Mouse (Mus musculus) forebrain, embryonic 14.5 days (tissue): ENCODE results near the gene Xlr5a. TPM values are rescaled to one million over a fixed set of nuclear protein-coding genes. Genes with fewer than 3 reads are reported as not detected.
"Not testable (repeated sequence)": the region's sequence is repeated elsewhere in the genome, so short reads cannot be mapped to it uniquely, and the experiment has no call there.

Experiments
- ATAC-seq: fragments of 200-750 bp; cut with Nextera tagmentation; 2 replicates; pipeline ENCODE4 v1.8.0; 2017; ENCODE audit warnings: mild to moderate bottlenecking, moderate library complexity
- DNase-seq: peaks from one replicate; pipeline ENCODE4 v3.0.0-alpha.2; 2015; ENCODE audit warnings: low spot score
- H3K27ac ChIP-seq: fragments of 300-500 bp; sonication (generic); 2 replicates; pipeline ENCODE4 v1.5.1; 2014; ENCODE audit warnings: low read depth, mild to moderate bottlenecking, control low read depth, low read length, moderate library complexity
- H3K27me3 ChIP-seq: fragments of 300-500 bp; sonication (generic); replicated peaks from 2 replicates; pipeline ENCODE4 v1.6.1; 2014; ENCODE audit warnings: low read length, control low read depth, mixed read lengths; ENCODE audit not compliant: control insufficient read depth, insufficient read depth
- H3K36me3 ChIP-seq: fragments of 300-500 bp; sonication (generic); 2 replicates; pipeline ENCODE4 v1.6.1; 2014; ENCODE audit warnings: low read length, control low read depth; ENCODE audit not compliant: control insufficient read depth, insufficient read depth
- H3K4me1 ChIP-seq: fragments of 300-500 bp; sonication (generic); 2 replicates; pipeline ENCODE4 v1.6.1; 2014; ENCODE audit warnings: antibody characterized with exemption, low read length, control low read depth; ENCODE audit not compliant: control insufficient read depth, insufficient read depth
- H3K4me2 ChIP-seq: fragments of 300-500 bp; sonication (generic); 2 replicates; pipeline ENCODE4 v1.6.1; 2014; ENCODE audit warnings: mild to moderate bottlenecking, control low read depth, low read length
- H3K4me3 ChIP-seq: fragments of 300-500 bp; sonication (generic); 2 replicates; pipeline ENCODE4 v1.5.1; 2014; ENCODE audit warnings: low read depth, low read length, control low read depth
- H3K9ac ChIP-seq: fragments of 300-500 bp; sonication (generic); 2 replicates; pipeline ENCODE4 v1.6.1; 2014; ENCODE audit warnings: mild to moderate bottlenecking, low read length, control low read depth, moderate library complexity
- H3K9me3 ChIP-seq: fragments of 300-500 bp; sonication (generic); replicated peaks from 2 replicates; pipeline ENCODE4 v1.6.1; 2016; ENCODE audit warnings: low read length, control low read depth, mixed read lengths; ENCODE audit not compliant: control insufficient read depth
- WGBS: fragments of 180-500 bp; shearing (Covaris S2); extraction: QIAGEN DNeasy Blood & Tissue Kit; methylation state at CpG from one replicate; pipeline ENCODE4 v1.1.7; 2014; 5-methylcytosine and 5-hydroxymethylcytosine counted together
- polyA plus RNA-seq: library from polyadenylated mRNA; unstranded; fragments of >200 nt; fragmentation: Nextera tagmentation; extraction: Ambion mirVana; gene quantifications from 2 replicates; pipeline ENCODE4 v1.2.1, GENCODE M21; 2014

Gene Xlr5a
- polyA plus RNA-seq, 1 experiment from 2014 or later, result not detected

GRCm38 (mm10) chrX:73213819-73214564, 78.8 kb downstream of the Xlr5a start, which contains the start of gene Xlr4b:
TSS of gene Xlr4b (plus strand) at chrX:73214333.
- not testable (repeated sequence) for H3K4me1 ChIP-seq, H3K36me3 ChIP-seq, H3K27me3 ChIP-seq, DNase-seq, H3K4me2 ChIP-seq, H3K9me3 ChIP-seq, H3K4me3 ChIP-seq, H3K9ac ChIP-seq, ATAC-seq, H3K27ac ChIP-seq
- WGBS, result 76% methylated on average over 10 of the region's 19 CpGs

- not testable (repeated sequence) for H3K4me1 ChIP-seq, H3K9me3 ChIP-seq, H3K36me3 ChIP-seq, H3K9ac ChIP-seq, H3K27me3 ChIP-seq, H3K27ac ChIP-seq, H3K4me3 ChIP-seq, H3K4me2 ChIP-seq
- ATAC-seq (peak; percentile 48; the same call in 1 of the 2 replicates), DNase-seq (peak; percentile 3)
- WGBS, result 78% methylated on average over 12 of the region's 12 CpGs
Measured at GRCm38 (mm10) chrX:73191934-73192333, 100.8 kb downstream of the Xlr5a start, which contains the start of gene Xlr3b. TSS of gene Xlr3b (plus strand) at chrX:73192207.

- H3K4me3 ChIP-seq, H3K4me2 ChIP-seq, H3K27me3 ChIP-seq, H3K9ac ChIP-seq, DNase-seq, ATAC-seq, H3K36me3 ChIP-seq, H3K4me1 ChIP-seq, H3K27ac ChIP-seq, H3K9me3 ChIP-seq: not testable (repeated sequence)
- WGBS, result 85% methylated on average over 8 of the region's 15 CpGs
Measured at GRCm38 (mm10) chrX:73176889-73177288, 115.9 kb downstream of the Xlr5a start, which contains the start of gene Spin2d. TSS of gene Spin2d (minus strand) at chrX:73176989.

- H3K4me2 ChIP-seq, H3K4me1 ChIP-seq, DNase-seq, H3K27ac ChIP-seq, H3K9me3 ChIP-seq, H3K9ac ChIP-seq, H3K36me3 ChIP-seq, ATAC-seq, H3K27me3 ChIP-seq, H3K4me3 ChIP-seq: not testable (repeated sequence)
- WGBS, result no CpG with 5 or more reads among the region's 7 CpGs
Measured at GRCm38 (mm10) chrX:73149350-73149749, 143.4 kb downstream of the Xlr5a start, which contains the start of gene DXBay18. TSS of gene DXBay18 (minus strand) at chrX:73149450.

GRCm38 (mm10) chrX:73148496-73148895, 144.3 kb downstream of the Xlr5a start, which contains the start of gene Xlr5b:
TSS of gene Xlr5b (plus strand) at chrX:73148796.
- not testable (repeated sequence) for ATAC-seq, H3K36me3 ChIP-seq, H3K27me3 ChIP-seq, H3K4me3 ChIP-seq, H3K9ac ChIP-seq, DNase-seq, H3K4me2 ChIP-seq, H3K9me3 ChIP-seq, H3K4me1 ChIP-seq, H3K27ac ChIP-seq
- WGBS, result no CpG with 5 or more reads among the region's 20 CpGs

- WGBS, result no CpG with 5 or more reads among the region's 7 CpGs
- not testable (repeated sequence) for H3K4me3 ChIP-seq, H3K4me2 ChIP-seq, H3K4me1 ChIP-seq, H3K9ac ChIP-seq, H3K36me3 ChIP-seq, H3K9me3 ChIP-seq, H3K27me3 ChIP-seq, DNase-seq, H3K27ac ChIP-seq
- ATAC-seq, result peak; percentile 44; the same call in 1 of the 2 replicates
Measured at GRCm38 (mm10) chrX:73143218-73143618, 149.6 kb downstream of the Xlr5a start.

- H3K9me3 ChIP-seq, H3K4me3 ChIP-seq, H3K27ac ChIP-seq, H3K36me3 ChIP-seq, H3K27me3 ChIP-seq, DNase-seq, H3K9ac ChIP-seq, H3K4me1 ChIP-seq, H3K4me2 ChIP-seq: not testable (repeated sequence)
- peak; percentile 63 for ATAC-seq
- no CpG with 5 or more reads among the region's 12 CpGs for WGBS
Measured at GRCm38 (mm10) chrX:73122859-73123829, 169.6 kb downstream of the Xlr5a start.

GRCm38 (mm10) chrX:73116747-73117146, 176.0 kb downstream of the Xlr5a start, which contains the start of gene Gm14685:
TSS of gene Gm14685 (plus strand) at chrX:73117047.
- no CpG with 5 or more reads among the region's 7 CpGs for WGBS
- not testable (repeated sequence) for H3K27me3 ChIP-seq, H3K4me1 ChIP-seq, H3K4me3 ChIP-seq, ATAC-seq, H3K9ac ChIP-seq, H3K9me3 ChIP-seq, DNase-seq, H3K36me3 ChIP-seq, H3K4me2 ChIP-seq, H3K27ac ChIP-seq
